Mouse (Mus musculus) ovary, adult 18-20 months (tissue): ENCODE measurements around the gene Hnrnpu.
A peak's percentile ranks its signal among the peaks of the same experiment; 100 is the strongest.

ENCODE experiments used
- DNase-seq: peaks from one replicate; pipeline ENCODE4 v3.0.0; 2022; ENCODE audit warnings: low spot score, mixed read lengths

The Hnrnpu gene

GRCm38 (mm10) chr1:178340213-178340612 is 2.6 kb upstream of the Hnrnpu start:
- no peak for DNase-seq

- DNase-seq = no peak
These were observed 683 bp upstream of the Hnrnpu start for GRCm38 (mm10) chr1:178338318-178338641.

DNA sequence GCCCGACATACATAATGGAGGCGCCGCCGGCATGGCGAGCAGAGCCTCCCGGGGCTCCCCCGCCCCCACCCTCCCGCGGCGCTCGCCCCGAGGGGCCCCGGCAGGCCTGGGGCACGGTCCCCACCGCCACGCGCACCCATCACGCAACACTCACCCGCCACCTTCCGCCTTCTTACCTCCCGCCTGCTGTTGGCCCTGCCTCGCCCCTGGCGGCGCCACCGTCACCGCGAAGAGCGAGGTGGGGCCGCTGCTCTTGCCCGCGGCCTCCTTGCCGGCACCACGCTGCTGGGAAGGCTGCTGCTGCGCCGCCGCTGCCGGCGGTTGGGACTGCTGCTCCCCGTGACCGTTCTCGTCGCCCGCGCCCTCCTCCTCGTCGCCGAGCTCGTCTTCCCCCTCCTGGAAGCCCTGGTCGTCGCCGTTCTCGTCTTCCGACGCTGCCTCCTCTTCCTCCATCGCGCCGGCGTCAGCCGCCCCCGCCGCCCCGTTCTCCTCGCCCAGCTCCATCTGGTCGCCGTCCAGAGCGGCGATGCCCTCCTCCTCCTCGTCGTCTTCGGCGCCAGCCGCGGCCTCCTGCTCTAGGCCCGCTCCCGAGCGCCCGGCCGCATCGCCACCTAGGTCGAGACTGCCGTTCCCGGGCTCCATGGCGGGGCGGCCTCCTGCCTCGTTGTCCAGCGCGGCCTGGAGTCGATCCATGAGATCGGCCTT is 668 bp downstream of the Hnrnpu start:
- no peak for DNase-seq

- peak; percentile 90 for DNase-seq
These were observed 1.3 kb downstream of the Hnrnpu start for GRCm38 (mm10) chr1:178336289-178336775.

GRCm38 (mm10) chr1:178335860-178336261 is 1.7 kb downstream of the Hnrnpu start:
- no peak for DNase-seq

DNA sequence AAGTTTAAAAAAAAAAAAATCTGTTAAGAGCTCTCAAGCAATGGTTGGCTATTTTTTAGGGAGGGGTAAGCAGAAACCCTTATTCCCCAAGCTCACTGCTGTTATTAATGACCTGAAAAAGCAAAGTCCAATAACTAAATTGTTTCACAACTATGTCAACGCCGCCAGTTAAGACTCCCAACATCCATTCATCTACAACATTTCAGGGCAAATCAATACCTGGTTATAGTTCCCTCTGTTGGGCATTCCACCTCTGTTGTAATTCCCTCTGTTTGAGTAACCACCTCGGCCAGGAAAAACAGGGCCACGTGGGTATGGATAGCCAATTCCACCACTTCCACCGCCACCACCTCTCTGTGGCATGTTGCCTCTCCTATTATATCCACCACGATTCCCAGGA is 7.7 kb downstream of the Hnrnpu start:
- DNase-seq = no peak

GRCm38 (mm10) chr1:178329017-178329416 is 8.6 kb downstream of the Hnrnpu start:
- no peak for DNase-seq

GRCm38 (mm10) chr1:178326950-178327349 is 10.6 kb downstream of the Hnrnpu start:
- no peak for DNase-seq

DNA sequence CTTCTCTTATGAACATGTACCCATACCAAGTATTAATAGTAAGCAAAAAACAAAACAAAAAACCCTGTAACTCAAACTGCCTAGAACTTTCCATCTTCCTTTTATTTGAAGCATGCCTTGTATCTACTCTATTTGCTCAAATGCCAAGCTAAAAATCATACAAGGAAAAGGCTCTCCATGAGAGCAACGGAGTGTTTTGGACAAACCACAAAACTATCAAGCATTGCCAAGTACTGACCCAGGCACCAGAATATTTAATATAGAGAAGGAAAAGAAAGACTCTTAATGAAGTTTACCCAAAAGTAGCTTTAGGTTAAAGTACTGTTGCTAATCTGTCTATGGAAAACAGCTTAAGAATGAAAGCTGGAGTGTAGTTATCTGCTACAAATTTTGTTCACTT is 11.2 kb downstream of the Hnrnpu start:
- no peak for DNase-seq

DNA sequence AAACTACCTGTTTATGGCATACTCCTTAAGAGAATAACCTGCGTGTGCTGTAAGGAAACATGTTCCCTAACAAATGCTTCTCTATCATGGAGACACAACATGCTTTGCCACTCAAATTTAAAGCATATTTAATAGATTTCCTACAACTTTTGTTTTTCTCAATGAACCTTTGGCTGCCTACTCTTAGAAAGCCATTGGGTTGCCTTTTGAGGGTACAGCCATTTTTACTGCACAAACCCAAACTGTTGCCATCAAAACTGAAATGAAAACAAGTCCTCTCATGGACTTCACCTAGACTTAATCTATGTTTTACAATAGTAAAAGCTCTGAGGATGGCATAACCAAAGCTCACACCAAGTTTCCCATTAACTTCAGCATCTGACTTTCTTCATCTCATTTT is 13.0 kb downstream of the Hnrnpu start:
- no peak for DNase-seq

DNA sequence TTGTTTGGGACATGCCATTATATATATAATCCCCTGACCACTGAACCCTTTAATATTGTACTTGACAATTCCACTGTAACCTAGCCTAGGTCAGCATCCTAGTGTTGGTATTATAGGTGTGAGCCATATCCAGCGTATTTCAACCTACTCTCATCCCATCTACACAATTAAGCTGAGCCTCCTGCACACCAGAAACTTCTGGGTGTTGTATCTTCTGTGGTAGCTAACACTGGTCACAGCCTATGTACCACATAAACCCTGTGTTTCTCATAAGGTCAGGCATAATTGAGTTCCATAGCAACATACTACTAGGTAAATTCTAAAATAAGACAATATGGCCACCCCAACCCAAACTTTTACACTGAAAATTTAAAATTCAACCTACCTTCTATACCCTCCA is 14.4 kb downstream of the Hnrnpu start:
- no peak for DNase-seq

- no peak for DNase-seq
These were observed 15.8 kb downstream of the Hnrnpu start for GRCm38 (mm10) chr1:178321730-178322357.

DNA sequence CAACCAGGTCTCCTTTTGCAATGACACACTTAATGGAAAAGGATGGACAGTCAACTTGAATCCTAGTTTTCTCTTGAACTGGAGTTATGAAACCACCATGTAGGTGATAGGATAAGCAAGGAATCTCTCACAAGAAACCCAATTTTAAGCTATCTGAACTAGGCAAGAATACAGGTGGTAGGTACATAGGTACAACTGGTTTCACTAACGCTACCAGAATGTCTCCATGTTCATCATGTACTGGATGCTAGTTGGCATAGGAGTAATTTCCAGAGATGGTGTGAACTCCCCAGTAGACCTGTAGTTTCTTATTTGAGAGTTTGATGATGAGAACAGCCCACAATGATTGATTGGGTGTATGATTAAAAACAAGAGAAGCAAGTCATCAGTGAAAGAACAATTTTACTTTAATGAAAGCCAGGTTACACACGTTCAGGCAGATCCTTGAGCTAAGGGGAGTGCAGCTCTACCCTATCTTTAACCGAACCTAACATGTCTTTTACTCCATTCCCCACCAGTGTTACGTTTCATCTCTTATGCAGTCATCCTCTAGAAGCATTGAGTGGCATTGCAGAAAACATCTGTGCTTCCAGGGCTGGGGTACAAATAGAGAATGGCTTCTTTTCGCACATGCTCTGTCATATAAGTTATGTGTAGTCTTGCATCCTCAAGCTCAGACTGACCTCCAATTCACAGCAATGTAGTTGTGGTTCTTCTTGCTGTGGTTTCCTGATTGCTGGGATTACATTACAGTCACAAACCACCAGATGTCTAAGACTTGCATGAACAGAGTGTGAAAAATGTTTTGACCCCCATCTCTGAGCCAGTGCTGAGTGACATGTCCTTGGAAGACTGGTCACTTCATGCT is 16.6 kb downstream of the Hnrnpu start:
- no peak for DNase-seq

DNA sequence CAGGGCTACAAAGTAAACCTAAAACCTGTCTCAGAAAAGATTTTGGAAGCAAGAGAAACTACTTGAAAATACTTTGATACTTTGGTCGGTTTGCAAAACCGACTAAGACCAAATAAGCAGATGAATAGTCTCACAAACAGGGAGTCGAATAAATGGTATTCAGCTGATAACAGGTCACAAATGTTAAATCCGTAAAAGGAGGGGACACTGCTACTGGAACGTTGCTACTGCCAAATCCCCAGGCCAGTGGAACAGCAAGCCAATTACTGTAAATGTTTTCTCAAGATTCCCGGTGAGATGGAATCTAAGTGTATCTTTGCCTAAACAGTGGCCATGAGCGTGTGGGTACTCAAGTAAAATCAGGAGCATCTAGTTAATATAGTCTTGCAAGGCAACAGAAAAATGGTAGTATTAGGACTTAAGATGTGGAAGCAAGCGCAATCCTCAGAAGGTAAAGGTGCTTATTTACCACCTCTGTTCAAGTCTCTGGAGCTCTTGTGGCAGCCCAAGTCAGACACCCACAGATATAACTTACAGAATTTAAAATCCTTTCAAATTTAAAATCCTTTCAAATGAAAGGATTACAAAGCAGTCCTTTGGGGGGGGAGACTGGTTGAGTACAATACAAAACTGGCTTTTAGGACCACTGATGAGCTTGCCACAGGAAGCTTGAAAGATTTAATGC is 17.4 kb downstream of the Hnrnpu start:
- DNase-seq = no peak

DNA sequence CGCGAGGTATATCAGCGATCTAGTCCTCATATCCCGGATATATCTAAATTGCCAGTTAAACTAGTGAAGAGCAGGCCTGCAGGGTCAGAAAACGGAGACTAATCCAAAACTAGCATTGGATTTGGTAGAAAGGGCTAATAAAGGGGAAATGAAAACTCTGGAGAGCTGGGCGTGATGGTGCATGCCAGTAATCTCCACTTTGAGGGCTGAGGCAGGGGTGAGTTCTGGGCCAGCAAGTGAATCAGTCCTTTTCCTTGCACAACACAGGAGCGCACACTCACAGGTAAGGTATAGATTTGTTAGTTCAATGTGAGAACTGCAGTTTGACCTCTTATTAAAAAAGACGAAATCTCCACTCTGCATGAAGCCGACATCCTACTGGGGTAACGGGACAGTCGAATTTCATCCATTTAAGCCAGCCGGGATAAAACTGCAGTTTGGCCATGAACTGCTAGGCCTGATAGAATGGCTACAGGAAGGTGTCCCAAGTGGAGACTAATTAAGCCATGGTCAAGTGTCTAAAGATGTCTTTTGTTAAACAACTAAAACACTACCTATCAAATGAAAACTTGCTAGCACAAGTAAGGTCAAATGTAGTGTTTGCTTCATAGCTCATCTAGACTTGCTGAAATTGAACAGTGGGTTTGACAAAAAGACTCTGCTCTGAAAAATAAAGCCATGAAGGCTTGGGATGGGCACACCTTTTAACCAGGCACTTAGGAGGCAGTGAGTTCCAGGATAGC is 18.1 kb downstream of the Hnrnpu start:
- DNase-seq = no peak

- DNase-seq = peak; percentile 94
These were observed 19.0 kb downstream of the Hnrnpu start, which contains the start of gene Cox20 for GRCm38 (mm10) chr1:178318389-178319184. Cox20 (plus strand) TSS chr1:178319130.

GRCm38 (mm10) chr1:178318002-178318388 is 19.6 kb downstream of the Hnrnpu start:
- DNase-seq = peak; percentile 84

DNA sequence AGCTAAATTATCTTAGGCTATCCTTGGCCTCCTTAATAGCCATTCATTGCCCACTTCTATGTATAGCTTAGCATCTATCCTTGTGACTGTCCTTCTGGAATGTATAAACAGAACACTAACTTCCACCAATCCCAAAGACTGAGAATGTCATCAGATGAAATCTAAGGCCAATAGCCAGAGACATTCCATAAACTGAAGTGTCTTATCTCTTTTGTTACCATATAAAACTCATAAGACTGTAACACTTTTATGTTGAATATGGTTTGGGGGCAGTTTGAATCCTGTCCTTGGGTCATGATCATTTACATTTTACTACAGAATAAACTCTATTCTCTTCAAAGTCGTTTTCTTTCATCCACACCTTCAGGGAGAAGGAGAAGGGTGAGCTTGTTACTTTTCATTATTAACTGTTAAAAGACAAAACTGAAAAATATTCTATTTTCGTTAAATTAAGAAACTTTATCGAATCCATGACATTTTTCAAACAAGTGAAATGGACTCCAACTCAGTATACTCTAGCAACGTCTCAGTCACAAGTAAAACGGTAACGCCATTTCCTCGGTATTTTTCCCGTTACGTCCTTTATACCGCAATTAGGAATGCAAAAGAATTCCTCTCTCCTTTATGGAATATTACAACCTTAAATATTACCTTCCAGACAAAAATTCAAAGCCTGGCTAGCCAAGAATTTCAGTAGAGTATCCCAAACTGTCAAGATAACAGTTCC is 20.2 kb downstream of the Hnrnpu start:
- no peak for DNase-seq

- no peak for DNase-seq
These were observed 23.4 kb downstream of the Hnrnpu start for GRCm38 (mm10) chr1:178314236-178314635.

DNA sequence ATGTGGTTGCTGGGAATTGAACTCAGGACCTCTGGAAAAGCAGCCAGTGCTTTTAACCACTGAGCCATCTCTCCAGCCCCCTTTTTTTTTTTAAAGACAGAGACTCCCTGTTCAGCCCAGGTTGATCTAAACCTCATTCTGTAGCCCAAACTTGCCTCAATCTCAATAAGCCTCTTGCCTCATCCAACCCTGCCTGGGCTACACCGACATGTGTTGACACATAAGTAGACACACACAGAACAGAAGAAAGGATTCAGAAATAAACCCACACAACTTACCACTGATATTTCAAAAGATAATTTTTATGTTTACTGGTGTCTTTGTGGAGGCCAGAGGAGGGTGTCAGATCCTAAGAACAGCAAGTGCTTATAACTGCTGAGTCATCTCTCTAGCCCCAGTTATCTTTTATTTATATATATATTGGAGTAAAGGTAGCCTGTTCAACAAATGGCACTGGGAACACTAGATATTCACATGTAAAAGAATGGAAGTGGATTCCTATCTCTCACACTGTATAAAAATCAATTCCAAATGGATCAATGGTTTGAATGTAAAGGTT is 24.5 kb downstream of the Hnrnpu start:
- DNase-seq = no peak
